Mouse (Mus musculus) gastrocnemius, postnatal 10 days (tissue): Measurements from ENCODE around the gene Zfp94. TPM values are rescaled to one million over a fixed set of nuclear protein-coding genes. Genes with fewer than 3 reads are reported as not detected.

Source experiments
- DNase-seq: peaks from one replicate; pipeline ENCODE4 v3.0.0; 2021; ENCODE audit warnings: mixed read lengths
- long read RNA-seq, 2 experiments: library from polyadenylated mRNA; stranded (forward); transcript quantifications; one replicate each; pipeline ENCODE4 v2.0.0; 2021
- total RNA-seq, 2 experiments: library from RNA; stranded (reverse); gene quantifications; 2 replicates each; pipeline ENCODE4 v1.2.3; 2021

Gene Zfp94
- 1 to 10 TPM; 2.1 to 4.0 TPM for total RNA-seq
- long read RNA-seq, experiment 1, partial matches to known transcripts, result 0 of 5 reads
- long read RNA-seq, experiment 1, other reads (novel, unspliced or antisense), result 3 of 5 reads
- long read RNA-seq, experiment 2, partial matches to known transcripts, result 0 of 4 reads
- long read RNA-seq, experiment 2, other reads (novel, unspliced or antisense), result 4 of 4 reads

DNA sequence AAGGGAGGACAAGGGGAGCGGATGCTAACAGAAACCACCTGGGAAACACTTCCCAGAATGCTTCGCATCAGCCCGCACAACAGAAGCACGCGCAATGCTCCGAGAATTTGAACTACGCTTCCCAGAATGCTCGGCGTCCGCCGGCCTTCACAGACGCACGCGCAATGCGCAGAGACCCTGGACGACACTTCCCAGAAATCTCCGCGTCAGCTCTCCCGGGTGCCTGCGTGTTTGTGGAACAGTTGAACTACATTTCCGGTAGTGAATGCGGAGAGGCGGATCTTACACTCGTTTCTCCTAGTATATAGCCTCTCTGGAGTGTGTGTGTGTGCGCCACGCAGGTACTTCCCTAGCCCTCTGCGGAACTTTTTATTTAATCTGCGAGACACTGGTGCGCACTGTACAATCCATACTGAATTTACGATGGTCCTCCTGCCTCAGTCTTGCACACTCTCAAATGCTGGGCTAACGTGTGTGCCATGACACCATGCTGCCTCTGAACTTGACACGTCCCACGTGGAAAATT lies at the start of gene Zfp94:
TSS of gene Zfp94 (minus strand) at position 100 of the 526 bp plus-strand sequence.
- peak; percentile 89 for DNase-seq

DNA sequence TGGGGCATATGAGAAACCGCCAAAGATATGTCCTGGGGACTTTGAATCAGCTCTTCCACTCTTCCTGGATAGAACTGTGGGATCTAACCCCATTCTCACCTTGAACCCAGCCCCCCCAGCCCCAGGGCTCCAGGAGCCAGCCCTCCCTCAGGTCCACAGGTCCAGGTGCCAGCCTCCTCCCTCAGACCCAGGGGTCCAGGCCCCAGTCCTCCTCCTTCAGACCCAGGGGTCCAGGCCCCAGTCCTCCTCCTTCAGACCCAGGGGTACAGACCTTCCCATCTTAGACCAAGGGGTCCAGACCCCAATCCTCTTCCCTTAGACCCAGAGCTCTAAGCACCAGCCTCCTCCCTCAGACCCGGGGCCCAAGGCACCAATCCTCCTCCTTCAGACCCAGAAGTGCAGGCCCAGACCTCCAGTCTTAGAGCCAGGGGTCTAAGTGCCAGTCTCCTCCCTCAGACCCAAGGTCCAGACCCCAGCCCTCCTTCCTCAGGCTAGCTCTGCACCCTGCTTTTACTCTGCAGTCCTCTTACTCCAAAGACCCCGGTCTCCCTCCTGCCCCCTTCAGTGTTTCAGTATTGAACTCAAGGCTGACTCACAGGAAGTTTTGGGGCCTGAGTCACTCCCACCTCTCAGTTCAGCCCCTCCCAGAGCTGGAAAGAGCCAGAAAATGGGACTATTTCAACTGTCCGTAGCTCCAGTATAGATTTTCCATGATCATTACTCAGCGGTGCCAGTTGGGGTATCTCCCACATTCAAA lies 49.0 kb upstream of the Zfp94 start:
- DNase-seq, result no peak

DNA sequence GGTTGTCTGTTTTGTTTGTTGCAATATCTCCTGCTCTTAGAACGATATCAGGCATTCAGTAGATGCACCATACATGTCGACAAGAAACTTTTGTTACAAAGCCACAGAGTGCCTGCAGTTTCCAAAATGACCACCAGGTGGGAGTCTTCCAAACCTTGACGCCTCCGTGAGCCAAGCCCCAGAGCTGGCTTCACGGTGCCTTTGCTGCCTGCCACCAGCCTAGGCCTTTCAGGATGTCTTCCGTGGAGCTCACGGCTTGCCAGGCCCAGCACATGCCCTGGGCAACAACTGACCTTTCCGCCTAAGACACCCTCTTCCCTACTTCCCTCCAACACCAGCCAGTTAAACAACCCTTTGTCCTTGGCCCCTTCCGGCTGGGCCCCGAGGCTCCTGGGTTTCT lies 48.4 kb upstream of the Zfp94 start:
- DNase-seq, result peak; percentile 85

DNA sequence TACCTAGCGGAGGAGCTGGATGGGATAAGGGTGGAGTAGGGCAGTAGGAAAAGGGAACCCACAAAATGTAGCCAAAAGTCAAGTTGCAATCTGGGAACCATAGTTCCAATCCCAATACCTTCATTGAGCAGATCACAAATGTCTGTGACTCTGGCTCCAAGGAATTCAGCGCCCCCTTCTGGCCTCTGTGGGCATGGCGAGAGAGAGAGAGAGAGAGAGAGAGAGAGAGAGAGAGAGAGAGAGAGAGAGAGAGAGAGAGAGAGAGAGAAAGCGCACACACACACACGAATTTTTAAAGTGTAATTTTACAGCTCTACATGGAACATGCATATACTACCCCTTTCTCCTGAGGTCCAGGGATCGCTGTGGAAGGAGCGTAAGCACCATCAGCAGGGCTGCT lies 46.8 kb upstream of the Zfp94 start:
- DNase-seq, result no peak

DNA sequence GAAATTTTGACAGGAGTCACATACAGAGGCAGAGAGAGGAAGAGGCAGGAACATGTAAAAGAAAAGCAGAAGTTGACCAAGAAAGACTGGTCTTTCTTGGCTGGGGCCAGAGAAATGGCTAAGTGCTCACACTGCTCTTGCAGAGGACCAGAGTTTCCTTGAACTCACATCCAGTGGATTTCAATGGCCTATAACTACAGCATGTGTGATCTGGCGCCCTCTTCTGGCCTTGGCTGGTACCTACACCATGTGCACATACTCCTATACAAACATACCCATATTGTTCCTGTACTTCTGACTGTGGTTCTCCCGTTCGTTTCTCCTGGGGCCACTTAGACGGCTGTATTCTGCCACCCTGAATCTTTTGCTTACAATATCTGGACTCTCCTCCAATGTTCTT lies 44.5 kb upstream of the Zfp94 start:
- DNase-seq, result no peak

DNA sequence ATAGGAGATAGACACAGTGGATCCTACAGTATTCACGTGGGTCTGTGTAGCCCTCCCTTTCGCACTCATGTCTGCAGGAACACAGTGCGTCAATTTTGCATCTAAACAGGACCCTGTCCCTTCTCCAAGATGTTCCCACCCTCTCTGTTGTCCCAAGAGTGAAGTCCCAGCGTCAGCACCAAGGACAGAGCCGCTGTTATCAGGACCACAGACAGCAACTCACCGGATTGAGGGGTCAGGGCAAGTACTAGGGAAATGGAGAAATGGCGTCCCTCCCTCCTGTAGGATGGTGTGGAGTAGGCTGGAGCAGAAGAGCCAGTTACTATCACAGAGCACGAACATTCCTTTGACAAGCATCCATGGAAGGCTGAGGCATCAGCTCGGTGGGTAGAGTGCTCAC lies 42.8 kb upstream of the Zfp94 start:
- no peak for DNase-seq

DNA sequence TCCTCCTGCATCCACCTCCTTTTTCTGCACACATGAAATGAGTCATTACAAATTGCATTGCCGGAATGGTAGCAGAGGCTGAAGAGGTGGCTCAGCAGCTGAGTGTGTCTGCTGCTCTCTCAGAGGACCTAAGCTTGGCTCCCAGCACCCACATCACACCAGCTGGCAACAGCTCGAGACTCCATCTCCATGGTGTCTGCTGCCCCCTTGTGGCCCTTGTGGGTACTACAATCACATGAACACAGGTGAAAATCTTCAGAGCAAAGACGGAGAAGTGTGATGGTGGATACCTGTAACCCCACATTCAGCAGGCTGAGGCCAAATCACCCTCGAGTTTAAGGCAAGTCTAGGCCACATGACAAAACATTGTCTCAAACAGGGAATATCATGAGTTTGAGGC lies 41.4 kb upstream of the Zfp94 start:
- DNase-seq, result no peak

DNA sequence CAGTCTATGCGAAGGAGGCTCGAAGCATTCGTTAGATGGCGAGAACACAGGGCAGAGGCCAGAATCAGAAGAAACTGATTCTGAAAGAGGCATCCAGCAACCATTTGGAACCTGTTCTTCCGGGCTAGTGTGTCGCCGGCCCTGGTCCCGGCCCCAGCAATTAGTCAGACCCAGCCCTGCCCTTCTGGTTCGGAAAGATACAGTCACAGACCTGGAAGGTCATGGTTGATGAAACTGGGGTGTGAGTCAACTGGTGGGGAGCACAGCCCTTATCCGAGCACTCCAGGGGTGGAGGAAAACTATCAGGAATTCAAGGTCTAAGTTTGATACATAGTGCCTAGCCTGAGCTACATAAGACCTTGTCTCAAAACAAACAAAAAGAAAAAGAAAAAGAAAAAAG lies 39.6 kb upstream of the Zfp94 start:
- no peak for DNase-seq

DNA sequence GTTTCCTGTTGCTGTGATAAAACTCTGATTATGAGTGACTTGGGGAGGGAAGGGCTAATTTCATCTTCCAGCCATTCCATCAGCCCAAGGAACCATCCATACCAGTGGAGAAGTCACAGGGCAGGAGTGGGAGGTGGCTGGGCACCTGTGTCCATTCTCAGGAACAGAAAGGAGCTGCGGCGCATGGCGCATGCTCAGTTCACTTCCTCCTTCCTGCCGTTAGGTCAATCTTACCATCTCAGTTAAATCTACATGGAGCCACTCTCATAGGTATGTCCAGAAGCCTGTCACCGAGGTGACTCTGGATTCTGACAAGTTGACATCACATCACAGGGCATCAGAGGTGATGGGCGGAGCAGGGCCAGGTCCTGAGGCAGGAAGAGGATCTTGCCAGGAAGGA lies 39.2 kb upstream of the Zfp94 start:
- DNase-seq, result no peak

DNA sequence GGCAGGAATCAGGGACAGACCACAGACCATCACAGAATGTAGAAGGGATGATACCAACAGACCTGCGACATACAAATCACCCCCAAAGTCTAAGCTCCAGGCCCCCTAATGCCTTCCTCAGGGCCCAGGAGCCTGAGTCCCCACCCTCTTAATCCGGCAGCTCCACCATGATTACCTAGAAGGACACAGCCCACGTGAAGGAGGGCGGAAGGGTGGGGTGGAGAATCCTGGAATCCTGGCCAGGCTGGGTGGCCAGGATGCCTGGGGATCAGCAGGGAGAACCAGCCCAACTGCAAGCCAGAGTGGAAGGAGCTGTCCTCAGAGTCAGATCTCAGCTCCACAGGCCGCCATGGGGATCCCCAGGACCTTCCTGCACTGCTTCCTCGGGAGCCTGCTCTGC lies 32.4 kb upstream of the Zfp94 start, which contains the start of gene Lypd5:
TSS of gene Lypd5 (plus strand) at position 301 of the 400 bp plus-strand sequence.
- no peak for DNase-seq

DNA sequence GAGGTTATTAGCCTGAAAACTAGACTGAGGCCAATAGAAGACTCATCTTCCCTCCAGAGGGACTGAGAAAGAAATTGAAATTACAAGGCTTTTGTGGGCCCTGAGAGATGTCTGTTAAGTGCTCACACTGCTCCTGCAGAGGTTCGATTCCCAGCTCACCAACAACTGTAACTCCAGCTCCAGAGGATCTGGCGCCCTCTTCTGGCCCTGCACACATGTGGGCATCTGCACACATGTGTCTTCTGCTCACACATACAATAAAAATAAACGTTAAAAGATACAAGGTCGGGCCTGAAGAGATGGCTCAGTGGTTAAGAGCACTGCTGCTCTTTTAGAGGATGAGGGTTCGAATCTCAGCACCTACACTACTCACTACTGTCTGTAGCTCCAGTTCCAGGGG lies 30.0 kb upstream of the Zfp94 start:
- no peak for DNase-seq

DNA sequence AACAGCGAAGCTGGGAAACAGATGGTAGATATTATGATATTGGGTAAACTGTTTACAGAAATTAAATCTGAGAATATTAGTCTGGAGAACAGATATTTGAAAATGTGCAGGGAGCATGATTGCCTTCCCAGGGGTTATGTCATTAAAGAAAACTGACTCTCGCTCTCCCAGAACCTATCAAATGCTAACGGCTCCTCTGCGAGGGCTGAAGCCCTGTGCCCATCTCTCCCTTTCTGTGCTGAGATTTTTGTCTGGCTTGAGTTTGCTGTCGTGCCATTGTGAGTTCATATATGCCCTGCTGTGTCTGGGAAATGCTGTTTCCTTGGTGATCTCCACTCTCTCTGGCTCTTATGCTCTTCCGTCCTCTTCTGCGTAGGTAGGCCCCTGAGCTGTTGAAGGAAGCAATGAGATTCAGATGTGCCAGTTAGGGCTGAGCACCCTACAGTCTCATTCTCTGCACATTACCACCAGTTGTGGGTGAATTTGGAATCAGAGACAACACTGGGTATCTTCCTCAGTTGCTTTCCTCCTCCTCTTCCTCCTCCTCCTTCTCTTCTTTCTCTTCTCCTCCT lies 27.3 kb upstream of the Zfp94 start:
- DNase-seq, result no peak

DNA sequence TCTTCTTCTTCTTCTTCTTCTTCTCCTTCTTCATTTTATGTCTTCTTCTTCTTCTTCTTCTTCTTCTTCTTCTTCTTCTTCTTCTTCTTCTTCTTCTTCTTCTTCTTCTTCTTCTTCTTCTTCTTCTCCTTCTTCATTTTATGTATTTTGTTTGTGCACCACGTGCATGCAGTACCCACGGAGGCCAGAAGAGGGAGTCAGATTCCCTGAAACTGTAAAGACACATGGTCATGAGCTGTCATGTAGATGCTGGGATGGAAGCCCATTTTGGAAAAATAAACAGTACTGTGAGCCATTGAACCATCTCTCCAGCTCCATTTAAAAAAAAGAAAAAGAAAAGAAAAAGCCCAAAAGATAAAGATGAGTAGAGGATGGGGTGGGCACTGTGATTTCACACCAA lies 21.8 kb upstream of the Zfp94 start:
- DNase-seq, result no peak

DNA sequence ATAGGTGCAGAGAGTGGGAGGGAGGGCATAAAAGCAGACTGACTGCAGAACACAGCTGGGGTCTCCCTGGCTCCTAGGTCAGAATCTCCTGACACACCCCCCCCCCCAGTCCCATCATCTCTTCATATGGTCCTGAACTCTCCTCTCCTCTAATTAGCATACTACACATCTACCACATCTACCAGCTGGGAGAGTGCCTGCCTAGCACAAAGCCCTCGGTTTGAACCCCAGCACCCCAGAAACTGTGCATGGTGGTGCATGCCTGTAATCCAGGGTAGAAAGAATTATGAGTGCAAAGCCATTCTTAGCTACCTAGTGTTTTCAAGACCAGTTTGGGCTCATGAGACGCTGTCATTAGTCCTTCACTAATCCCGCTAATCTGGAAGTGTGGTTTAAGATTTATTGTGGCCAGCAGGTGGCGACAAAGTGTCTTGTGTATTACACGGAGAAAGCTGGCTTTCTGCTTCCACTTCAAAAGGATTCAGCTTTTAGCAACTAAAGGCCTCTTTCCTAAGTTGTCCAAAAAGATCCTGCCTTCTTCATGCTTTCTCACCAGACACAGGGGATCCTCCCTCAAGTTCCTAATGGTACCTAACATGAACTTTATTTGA lies 19.3 kb upstream of the Zfp94 start:
- peak; percentile 72 for DNase-seq

DNA sequence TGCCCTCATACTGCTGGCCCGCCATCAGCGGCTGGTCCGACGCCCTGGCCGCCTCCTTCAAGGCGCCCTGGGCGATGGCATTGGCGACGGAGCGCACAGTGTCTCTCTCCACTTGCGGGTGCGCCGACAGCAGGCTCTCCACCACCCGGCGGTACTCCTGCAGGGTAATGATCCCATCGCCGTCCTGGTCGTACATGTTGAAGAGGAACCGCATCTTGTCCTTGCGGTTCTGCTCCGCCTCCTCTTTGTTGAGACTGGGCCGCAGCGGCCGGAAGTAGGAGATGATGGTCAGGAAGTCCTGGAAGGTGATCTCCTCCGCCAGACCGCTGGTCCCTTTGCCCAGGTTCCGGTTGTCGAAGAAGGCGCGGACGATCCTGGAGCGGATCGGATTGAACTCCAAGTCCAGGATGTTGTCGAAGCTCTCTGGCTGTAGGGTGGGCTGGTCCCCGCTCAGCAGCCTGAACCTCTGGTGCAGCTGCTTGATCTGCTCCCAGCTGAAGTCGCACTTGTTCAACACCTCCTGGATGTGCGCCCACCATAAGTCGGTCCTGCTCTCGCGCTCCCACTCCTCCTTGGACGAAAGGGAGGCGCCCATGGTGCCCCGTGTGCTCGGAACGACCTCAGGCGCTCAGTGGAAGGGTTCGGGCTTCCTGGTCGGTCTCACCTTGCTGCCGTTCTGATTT lies 17.0 kb upstream of the Zfp94 start, which contains the start of gene Tescl:
TSS of gene Tescl (minus strand) at position 633 of the 683 bp plus-strand sequence.
- DNase-seq, result no peak

DNA sequence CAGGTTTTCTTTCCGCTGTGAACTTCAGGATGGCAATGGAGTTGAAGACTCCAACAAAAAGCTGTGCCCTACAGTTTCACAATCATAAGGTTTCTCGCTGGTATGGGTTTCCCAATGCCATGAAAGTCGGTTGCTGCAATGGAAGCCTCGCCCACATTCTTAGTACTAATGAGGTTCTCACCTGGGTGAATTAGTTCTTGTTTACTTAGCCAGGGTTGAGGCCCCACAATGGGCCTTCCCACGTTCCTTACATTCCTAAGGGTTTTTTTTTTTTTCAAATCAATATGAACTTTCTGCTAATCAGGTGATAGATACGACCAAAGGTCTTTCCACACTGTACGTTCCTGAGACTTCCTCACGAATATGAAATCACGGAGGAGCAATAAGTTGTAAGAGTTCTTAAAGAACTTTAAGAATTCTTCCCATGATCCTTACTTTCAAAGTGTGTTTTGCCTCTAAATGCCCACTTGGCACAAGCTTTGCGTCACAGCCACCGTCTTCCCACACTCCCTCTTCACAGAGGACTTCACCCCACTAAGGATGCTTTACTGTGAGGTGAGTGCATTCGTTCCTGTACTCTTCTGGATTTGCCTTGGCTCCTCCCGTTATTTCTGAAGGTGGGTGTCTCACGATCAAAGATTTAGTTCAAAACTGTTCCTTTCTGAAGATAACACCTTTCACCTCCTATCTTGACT lies 11.0 kb upstream of the Zfp94 start:
- no peak for DNase-seq

DNA sequence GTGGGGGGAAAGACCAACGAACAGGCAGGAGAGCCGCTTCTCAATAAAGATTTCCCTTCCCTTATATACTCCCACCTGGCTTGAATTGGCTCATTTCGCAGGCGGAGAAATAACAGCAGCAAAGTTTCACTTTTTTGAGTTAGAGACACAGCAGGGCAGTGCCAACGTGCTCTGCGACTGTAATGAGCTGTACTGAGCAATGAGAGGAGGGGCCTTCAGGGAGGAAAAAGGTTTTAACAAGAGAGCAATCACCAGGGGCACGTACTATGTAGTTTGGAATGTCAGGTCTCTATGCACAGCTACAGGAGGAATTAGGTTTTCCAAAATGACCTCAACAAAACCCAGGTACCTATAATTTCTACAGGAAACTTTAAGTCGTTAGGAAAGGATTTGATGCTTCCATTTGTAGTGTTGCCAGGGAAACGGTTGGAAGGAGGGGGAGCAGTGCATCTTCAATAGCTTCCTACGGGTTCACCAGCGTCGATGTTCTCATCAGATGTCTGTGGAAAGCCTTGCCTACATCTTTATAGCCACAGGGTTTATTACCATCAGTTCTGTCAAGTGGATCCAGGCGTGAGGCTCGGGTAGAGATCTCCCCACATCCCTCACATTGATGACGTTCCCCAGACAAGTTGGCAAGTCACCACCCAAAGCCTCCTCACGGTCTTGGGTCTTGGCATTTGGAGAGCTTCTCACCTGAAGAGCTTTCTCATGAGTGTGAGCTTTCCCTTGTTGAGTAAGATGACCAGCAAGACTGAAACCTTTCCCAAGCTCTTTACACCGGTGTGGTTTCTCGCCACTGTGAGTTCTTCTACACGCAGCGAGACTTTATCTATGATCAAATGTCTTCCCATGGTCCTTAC lies 10.0 kb upstream of the Zfp94 start:
- DNase-seq, result no peak

DNA sequence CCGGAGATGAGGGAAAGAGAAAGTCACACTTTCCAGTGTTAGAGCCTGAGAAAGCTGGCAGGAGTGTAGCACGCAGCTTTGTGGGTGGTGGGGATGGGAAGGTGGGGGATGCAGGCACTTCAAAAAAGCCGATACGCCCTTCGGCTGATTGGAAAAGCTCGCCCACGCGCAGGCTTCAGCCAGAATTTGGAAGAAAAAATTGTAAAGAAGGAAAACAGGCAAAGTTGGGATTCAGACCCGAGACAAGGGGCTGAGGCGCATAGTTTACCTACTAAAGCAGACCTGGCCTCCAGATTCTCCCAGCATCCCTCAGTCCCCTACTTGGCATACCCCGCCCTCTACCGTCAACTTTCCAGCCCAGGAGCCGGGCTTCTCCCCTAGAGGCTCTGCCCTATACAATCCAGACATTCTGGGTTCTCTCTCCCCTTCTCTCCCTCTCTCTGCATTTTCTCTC lies 9.2 kb upstream of the Zfp94 start:
- no peak for DNase-seq

DNA sequence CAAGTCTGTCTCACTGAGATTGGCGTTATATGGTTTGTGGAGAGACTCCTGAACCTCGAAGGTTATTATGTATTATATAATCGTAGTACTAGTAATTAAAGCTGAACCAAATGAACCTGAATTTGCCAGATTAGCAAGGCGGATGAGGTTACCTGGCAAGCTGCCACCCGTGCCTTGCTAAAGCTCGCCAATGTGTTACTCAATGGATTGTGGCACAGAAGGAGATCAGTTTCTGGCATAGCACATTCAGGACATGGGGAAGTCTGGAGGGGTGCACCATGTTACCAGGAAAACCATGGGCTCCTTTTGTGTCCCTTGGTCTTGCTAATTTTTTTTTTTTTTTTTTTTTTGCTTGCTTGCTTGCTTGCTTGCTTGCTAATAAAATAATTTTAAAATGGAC lies 8.7 kb upstream of the Zfp94 start:
- peak; percentile 16 for DNase-seq

DNA sequence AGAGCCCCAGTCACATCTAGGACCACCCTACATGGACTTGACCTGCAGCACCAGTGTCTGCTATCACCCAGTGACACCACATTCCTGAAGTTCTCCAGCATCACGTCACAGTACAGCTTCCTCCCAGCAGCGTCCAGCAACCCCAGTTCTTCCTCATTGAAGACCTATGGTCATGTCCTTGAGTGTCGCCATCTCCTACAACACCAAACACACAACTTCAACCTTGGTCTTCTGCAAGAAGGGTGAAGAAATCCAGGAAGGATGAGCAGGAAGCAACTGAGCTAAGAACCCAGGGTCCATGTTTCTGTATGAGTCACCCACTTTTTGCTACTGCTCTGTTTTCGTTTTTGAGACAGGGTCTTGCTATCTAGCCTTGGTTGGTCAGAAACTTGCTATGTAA lies 6.1 kb upstream of the Zfp94 start:
- DNase-seq, result no peak

DNA sequence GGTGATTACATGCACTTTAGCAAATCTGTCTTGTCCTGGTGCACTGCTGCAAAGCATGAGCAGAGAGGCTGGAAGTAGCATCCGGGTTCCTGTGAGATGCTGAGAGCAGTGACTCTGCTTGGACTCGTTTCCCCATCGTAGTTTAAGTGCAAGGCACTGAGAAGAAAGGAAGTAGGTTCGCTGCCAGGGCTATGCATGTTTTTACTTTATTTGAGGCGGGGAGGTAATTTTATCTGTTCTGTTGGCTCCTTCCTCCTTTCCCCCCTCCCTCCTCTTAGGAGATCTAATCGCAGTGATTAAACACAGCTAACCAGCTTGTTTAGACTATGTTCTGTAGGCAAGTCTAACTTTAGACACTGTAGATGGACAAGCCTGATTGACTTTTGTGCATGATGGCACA lies 2.5 kb upstream of the Zfp94 start:
- no peak for DNase-seq
